Mouse (Mus musculus) cerebellum, postnatal 25 days (tissue): ENCODE data around the gene Mecom.

Experiments
- DNase-seq, 2 experiments: peaks; one replicate each; pipeline ENCODE4 v3.0.0; 2021; ENCODE audit warnings: mixed read lengths in 2 of 2

Gene Mecom

GRCm38 (mm10) chr3:30330021-30330420 lies 217.8 kb downstream of the Mecom start:
- no peak for DNase-seq

GRCm38 (mm10) chr3:30314955-30315354 lies 232.9 kb downstream of the Mecom start:
- DNase-seq = no peak

GRCm38 (mm10) chr3:30308081-30308480 lies 239.7 kb downstream of the Mecom start:
- no peak for DNase-seq

GRCm38 (mm10) chr3:30307601-30308000 lies 240.2 kb downstream of the Mecom start:
- no peak for DNase-seq

- no peak for DNase-seq
These were observed 241.7 kb downstream of the Mecom start for GRCm38 (mm10) chr3:30306080-30306479.

- DNase-seq = no peak
These were observed 248.3 kb downstream of the Mecom start for GRCm38 (mm10) chr3:30299460-30299859.

- DNase-seq = no peak
These were observed 253.4 kb downstream of the Mecom start for GRCm38 (mm10) chr3:30294433-30294832.

GRCm38 (mm10) chr3:30286529-30286928 lies 261.3 kb downstream of the Mecom start:
- DNase-seq = no peak

- no peak for DNase-seq
These were observed 263.7 kb downstream of the Mecom start for GRCm38 (mm10) chr3:30284094-30284493.

GRCm38 (mm10) chr3:30283562-30283961 lies 264.2 kb downstream of the Mecom start:
- DNase-seq = no peak

- DNase-seq = no peak
These were observed 270.2 kb downstream of the Mecom start for GRCm38 (mm10) chr3:30277569-30277968.

GRCm38 (mm10) chr3:30276099-30276498 lies 271.7 kb downstream of the Mecom start:
- DNase-seq = peak in 1 of 2 experiments; percentile 2

GRCm38 (mm10) chr3:30269253-30269652 lies 278.6 kb downstream of the Mecom start:
- DNase-seq = no peak

GRCm38 (mm10) chr3:30260945-30261344 lies 286.9 kb downstream of the Mecom start:
- DNase-seq = no peak

GRCm38 (mm10) chr3:30258421-30258820 lies 289.4 kb downstream of the Mecom start:
- DNase-seq = no peak

- DNase-seq = no peak
These were observed 290.0 kb downstream of the Mecom start for GRCm38 (mm10) chr3:30257776-30258175.

GRCm38 (mm10) chr3:30256896-30257295 lies 290.9 kb downstream of the Mecom start:
- DNase-seq = no peak

GRCm38 (mm10) chr3:30255828-30256227 lies 292.0 kb downstream of the Mecom start:
- no peak for DNase-seq

GRCm38 (mm10) chr3:30254451-30254850 lies 293.4 kb downstream of the Mecom start:
- no peak for DNase-seq

GRCm38 (mm10) chr3:30253714-30254113 lies 294.1 kb downstream of the Mecom start:
- no peak for DNase-seq

- no peak for DNase-seq
These were observed 299.0 kb downstream of the Mecom start for GRCm38 (mm10) chr3:30248656-30249384.

- no peak for DNase-seq
These were observed 300.6 kb downstream of the Mecom start for GRCm38 (mm10) chr3:30247256-30247655.

GRCm38 (mm10) chr3:30246431-30247041 lies 301.3 kb downstream of the Mecom start:
- DNase-seq = no peak

- no peak for DNase-seq
These were observed 301.9 kb downstream of the Mecom start for GRCm38 (mm10) chr3:30245950-30246349.
